Mouse (Mus musculus): ENCODE data around the gene Arhgef26. TPM values are rescaled to one million over a fixed set of nuclear protein-coding genes. Genes with fewer than 3 reads are reported as not detected.
A peak's percentile ranks its signal among the peaks of the same experiment; 100 is the strongest.

Gene Arhgef26
- total RNA-seq, 2 experiments from 2014 or later, result 3.1 to 3.7 TPM

- intact Hi-C loops (cut with DNase I; ENCODE audit: low total_unique reads), result no loop called here
- no peak for DNase-seq
Observed at GRCm38 (mm10) chr3:62376719-62377118, 38.6 kb downstream of the Arhgef26 start.

- intact Hi-C loops (cut with DNase I; ENCODE audit: low total_unique reads), result no loop called here
- no peak for DNase-seq
Observed at GRCm38 (mm10) chr3:62379946-62380345, 41.8 kb downstream of the Arhgef26 start.

- DNase-seq, result no peak
- intact Hi-C loops (cut with DNase I; ENCODE audit: low total_unique reads), result no loop called here
Observed at GRCm38 (mm10) chr3:62380420-62380819, 42.3 kb downstream of the Arhgef26 start.

GRCm38 (mm10) chr3:62382853-62383252 is 44.7 kb downstream of the Arhgef26 start:
- no peak for DNase-seq
- intact Hi-C loops (cut with DNase I; ENCODE audit: low total_unique reads), result no loop called here

- intact Hi-C loops (cut with DNase I; ENCODE audit: low total_unique reads), result no loop called here
- DNase-seq, result no peak
Observed at GRCm38 (mm10) chr3:62392636-62393035, 54.5 kb downstream of the Arhgef26 start.

- no peak for DNase-seq
- intact Hi-C loops (cut with DNase I; ENCODE audit: low total_unique reads), result no loop called here
Observed at GRCm38 (mm10) chr3:62394284-62394683, 56.1 kb downstream of the Arhgef26 start.

GRCm38 (mm10) chr3:62395368-62395767 is 57.2 kb downstream of the Arhgef26 start:
- no peak for DNase-seq
- intact Hi-C loops (cut with DNase I; ENCODE audit: low total_unique reads), result no loop called here

GRCm38 (mm10) chr3:62396109-62396508 is 58.0 kb downstream of the Arhgef26 start:
- intact Hi-C loops (cut with DNase I; ENCODE audit: low total_unique reads), result no loop called here
- DNase-seq, result no peak

- no peak for DNase-seq
- intact Hi-C loops (cut with DNase I; ENCODE audit: low total_unique reads), result no loop called here
Observed at GRCm38 (mm10) chr3:62398094-62398493, 60.0 kb downstream of the Arhgef26 start.

GRCm38 (mm10) chr3:62399826-62400746 is 61.9 kb downstream of the Arhgef26 start:
- intact Hi-C loops (cut with DNase I; ENCODE audit: low total_unique reads), result no loop called here

GRCm38 (mm10) chr3:62402466-62402865 is 64.3 kb downstream of the Arhgef26 start:
- DNase-seq, result no peak
- intact Hi-C loops (cut with DNase I; ENCODE audit: low total_unique reads), result no loop called here

More at GRCm38 (mm10) chr3:62399826-62400746, 61.9 kb downstream of the Arhgef26 start:
- DNase-seq, result no peak

- intact Hi-C loops (cut with DNase I; ENCODE audit: low total_unique reads), result no loop called here
- DNase-seq, result no peak
Observed at GRCm38 (mm10) chr3:62404477-62405246, 66.5 kb downstream of the Arhgef26 start.

GRCm38 (mm10) chr3:62409555-62410182 is 71.5 kb downstream of the Arhgef26 start:
- intact Hi-C loops (cut with DNase I; ENCODE audit: low total_unique reads), result no loop called here
- no peak for DNase-seq

- intact Hi-C loops (cut with DNase I; ENCODE audit: low total_unique reads), result no loop called here
- DNase-seq, result no peak
Observed at GRCm38 (mm10) chr3:62410491-62410890, 72.3 kb downstream of the Arhgef26 start.

- intact Hi-C loops (cut with DNase I; ENCODE audit: low total_unique reads), result no loop called here
- peak; percentile 18 for DNase-seq
Observed at GRCm38 (mm10) chr3:62412704-62413103, 74.6 kb downstream of the Arhgef26 start.

GRCm38 (mm10) chr3:62414926-62415325 is 76.8 kb downstream of the Arhgef26 start:
- intact Hi-C loops (cut with DNase I; ENCODE audit: low total_unique reads), result no loop called here

GRCm38 (mm10) chr3:62417458-62417857 is 79.3 kb downstream of the Arhgef26 start:
- intact Hi-C loops (cut with DNase I; ENCODE audit: low total_unique reads), result no loop called here
- DNase-seq, result no peak

More at GRCm38 (mm10) chr3:62414926-62415325, 76.8 kb downstream of the Arhgef26 start:
- DNase-seq, result no peak

GRCm38 (mm10) chr3:62418387-62419138 is 80.4 kb downstream of the Arhgef26 start:
- DNase-seq, result no peak
- intact Hi-C loops (cut with DNase I; ENCODE audit: low total_unique reads), result no loop called here

GRCm38 (mm10) chr3:62433675-62434074 is 95.5 kb downstream of the Arhgef26 start:
- no peak for DNase-seq
- intact Hi-C loops (cut with DNase I; ENCODE audit: low total_unique reads), result no loop called here
